Mouse (Mus musculus) erythroblast, embryonic 14.5 days (primary cell): ENCODE data around the gene Thrap3.

ENCODE experiments used
- GATA1 ChIP-seq: IDR thresholded peaks from 2 replicates; pipeline ENCODE4 v1.6.1; 2012; ENCODE audit warnings: low read length, inconsistent platforms, mixed read lengths
- TAL1 ChIP-seq: IDR thresholded peaks from 3 replicates; pipeline ENCODE4 v1.6.1; 2012; ENCODE audit warnings: low read length, inconsistent platforms, mixed read lengths

- TF ChIP-seq TAL1 (no peak), GATA1 (no peak)
These were observed 87.1 kb downstream of the Thrap3 start for GRCm38 (mm10) chr4:126115411-126115810.
